Mouse (Mus musculus): Measurements from ENCODE around the gene Amd2. TPM values are rescaled to one million over a fixed set of nuclear protein-coding genes. Genes with fewer than 3 reads are reported as not detected.

Gene Amd2
- polyA plus RNA-seq (2017; shearing (Covaris generic)) = 1 to 10 TPM; 2.0 to 2.4 (median 2.3) TPM

- no peak for ATAC-seq
These were observed at the start of gene Amd2 for GRCm38 (mm10) chr10:35711792-35712191. Gene Amd2 (minus strand): TSS chr10:35711892.

GRCm38 (mm10) chr10:35761280-35761679, 49.6 kb upstream of the Amd2 start:
- no peak for ATAC-seq

- no peak for ATAC-seq
These were observed 25.9 kb upstream of the Amd2 start for GRCm38 (mm10) chr10:35737639-35738038.

GRCm38 (mm10) chr10:35714266-35714665, 2.6 kb upstream of the Amd2 start:
- ATAC-seq = no peak

Data from inflammation-experienced regulatory T-cells, adult 6 months (primary cell).